Mouse (Mus musculus) right cerebral cortex, adult 2 months (tissue): ENCODE measurements around the gene H2-M1.

ENCODE experiments used
- DNase-seq, 2 experiments: peaks; one replicate each; pipeline ENCODE4 v3.0.0; 2021 to 2022; ENCODE audit warnings: low spot score in 2 of 2

Gene H2-M1

GRCm38 (mm10) chr17:36672119-36672518 lies at the start of gene H2-M1:
H2-M1 (minus strand) TSS chr17:36672219.
- DNase-seq, result no peak

GRCm38 (mm10) chr17:36697693-36698092 lies 25.7 kb upstream of the H2-M1 start:
- no peak for DNase-seq

- DNase-seq, result no peak
Observed at GRCm38 (mm10) chr17:36642566-36642965, 29.5 kb downstream of the H2-M1 start, which contains the start of gene H2-M9. H2-M9 (minus strand) TSS chr17:36642666.
